Mouse (Mus musculus): ENCODE results near the gene Dppa1. TPM values are rescaled to one million over a fixed set of nuclear protein-coding genes. Genes with fewer than 3 reads are reported as not detected.
A peak's percentile ranks its signal among the peaks of the same experiment; 100 is the strongest.

Dppa1 gene
- polyA plus RNA-seq, 1 experiment: not detected

DNA sequence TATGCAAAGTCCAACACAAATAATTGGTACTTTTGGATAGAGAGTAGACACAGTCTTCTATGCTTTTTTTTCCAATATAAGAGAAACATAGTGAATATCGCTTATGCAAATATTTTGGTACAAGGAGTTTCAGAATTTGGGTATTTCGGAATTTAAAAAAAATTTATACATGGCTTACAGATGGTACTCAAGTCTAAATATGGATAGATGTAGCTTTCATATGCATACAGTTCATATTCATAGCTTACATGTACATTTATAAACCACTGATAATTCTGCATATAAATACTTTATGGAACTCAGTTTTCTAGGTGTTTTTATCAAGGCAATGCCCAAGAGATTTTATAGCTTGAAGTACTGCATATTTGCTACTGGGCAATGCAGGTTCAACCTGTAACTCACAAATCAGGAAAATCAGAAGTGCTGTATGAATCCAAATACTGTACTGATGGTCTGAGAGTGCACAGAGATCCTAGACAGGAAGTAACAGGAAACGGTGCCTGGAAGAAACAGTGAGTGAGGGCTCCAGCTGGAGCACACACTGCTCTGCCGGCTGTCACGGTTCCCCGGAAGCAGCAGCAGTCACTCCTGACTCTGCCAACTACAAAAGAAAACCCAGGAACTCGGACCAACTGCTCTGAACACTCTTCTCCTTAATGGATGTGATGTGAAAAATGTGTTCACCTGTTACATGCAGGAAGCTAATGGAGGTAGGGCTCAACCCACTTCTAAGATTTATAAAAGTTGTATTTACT, 8.5 kb downstream of the Dppa1 start:
- TF ChIP-seq POLR2A (IDR thresholded peaks at IDR 0.05; ENCODE audit: borderline replicate concordance, extremely low read depth, insufficient read depth, insufficient read length, poor library complexity, severe bottlenecking) (no peak), CTCF (IDR thresholded peaks at IDR 0.05; ENCODE audit: borderline replicate concordance, extremely low read depth, insufficient read depth, insufficient read length) (no peak)
- no peak for DNase-seq (ENCODE audit: low read depth)

DNA sequence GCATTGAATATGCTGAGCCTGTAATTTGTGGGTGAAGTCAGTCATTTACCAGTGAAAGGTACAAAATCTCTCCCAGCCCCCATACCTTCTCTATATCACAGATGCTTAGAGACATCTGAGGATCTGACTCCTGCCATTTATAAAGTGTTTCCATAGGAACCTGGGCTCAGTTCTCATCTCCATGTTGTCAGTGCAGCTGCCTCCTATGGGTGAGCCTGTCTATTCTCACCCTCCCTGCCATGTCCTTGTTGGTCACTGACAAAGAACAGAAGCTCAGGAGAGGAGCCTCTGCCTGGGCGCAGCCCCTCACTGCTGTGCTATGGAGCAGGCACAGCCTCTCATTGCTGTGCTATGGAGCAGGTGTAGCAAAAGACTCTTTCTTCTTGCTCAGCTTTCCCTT, 9.1 kb downstream of the Dppa1 start:
- peak; percentile 9 for DNase-seq (ENCODE audit: low read depth)
- TF ChIP-seq CTCF (IDR thresholded peaks at IDR 0.05; ENCODE audit: borderline replicate concordance, extremely low read depth, insufficient read depth, insufficient read length) (no peak), POLR2A (IDR thresholded peaks at IDR 0.05; ENCODE audit: borderline replicate concordance, extremely low read depth, insufficient read depth, insufficient read length, poor library complexity, severe bottlenecking) (no peak)

DNA sequence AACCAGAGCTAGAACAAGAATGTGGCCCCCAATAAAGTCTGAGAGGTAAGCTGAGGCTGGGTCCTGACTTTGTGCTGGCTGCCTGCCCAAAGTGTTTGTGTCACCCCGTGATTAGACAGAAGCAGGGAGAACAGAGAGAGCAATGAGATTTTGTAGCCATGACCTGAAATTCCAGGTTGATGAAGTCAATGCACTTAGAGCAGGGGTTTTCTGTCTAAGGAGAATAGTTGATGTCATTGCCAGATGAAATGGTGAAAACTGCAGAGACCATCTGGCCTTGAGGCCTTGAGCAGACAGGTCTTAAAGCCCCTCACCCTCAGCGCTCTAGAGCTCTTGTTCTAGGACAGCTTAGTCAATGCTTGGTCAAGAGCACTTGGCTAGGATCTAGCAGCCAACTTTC, 36.6 kb downstream of the Dppa1 start:
- TF ChIP-seq POLR2A (IDR thresholded peaks at IDR 0.05; ENCODE audit: borderline replicate concordance, extremely low read depth, insufficient read depth, insufficient read length, poor library complexity, severe bottlenecking) (no peak), CTCF (IDR thresholded peaks at IDR 0.05; ENCODE audit: borderline replicate concordance, extremely low read depth, insufficient read depth, insufficient read length) (no peak)

DNA sequence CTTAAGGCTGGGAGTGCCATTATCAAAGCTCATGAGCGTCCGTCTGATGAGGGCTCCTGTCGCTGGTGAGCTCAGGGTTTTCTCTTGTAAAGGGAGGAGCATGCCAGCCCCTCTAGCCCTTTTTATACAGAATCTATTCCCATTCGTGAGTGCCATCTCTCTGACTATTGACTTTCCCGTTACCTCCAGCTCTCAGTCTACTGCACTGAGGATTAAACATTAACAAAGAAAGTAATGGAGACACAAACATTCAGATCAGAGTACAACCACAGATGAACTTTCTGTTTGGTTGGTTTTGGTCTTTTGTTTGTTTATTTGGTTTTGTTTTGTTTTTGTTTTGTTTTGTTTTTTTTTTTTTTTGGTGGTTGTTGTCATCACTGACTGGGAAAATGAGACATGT, 46.3 kb downstream of the Dppa1 start:
- DNase-seq (ENCODE audit: low read depth): no peak
- TF ChIP-seq POLR2A (IDR thresholded peaks at IDR 0.05; ENCODE audit: borderline replicate concordance, extremely low read depth, insufficient read depth, insufficient read length, poor library complexity, severe bottlenecking) (no peak), CTCF (IDR thresholded peaks at IDR 0.05; ENCODE audit: borderline replicate concordance, extremely low read depth, insufficient read depth, insufficient read length) (no peak)

More for the DNA sequence above, 36.6 kb downstream of the Dppa1 start:
- DNase-seq (ENCODE audit: low read depth): no peak

DNA sequence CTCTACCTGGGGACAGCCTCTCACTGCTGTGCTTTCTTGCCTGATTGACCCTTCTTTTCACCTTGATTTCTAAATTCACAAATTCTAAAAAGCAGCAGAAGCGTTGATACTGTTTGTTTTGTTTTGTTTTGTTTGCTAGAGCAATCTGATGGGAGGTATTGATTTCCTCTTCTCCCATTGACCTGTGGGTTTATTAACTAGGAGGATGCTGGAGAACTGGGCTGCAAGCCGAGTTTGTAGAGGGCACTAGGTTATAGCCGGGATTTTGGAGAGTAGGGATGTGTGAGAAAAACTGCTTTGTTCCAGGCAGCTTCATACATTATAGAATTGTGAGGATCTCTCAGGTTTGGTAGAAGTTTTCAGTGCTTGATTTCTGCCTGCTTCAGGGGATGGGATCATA, 48.6 kb downstream of the Dppa1 start:
- TF ChIP-seq POLR2A (IDR thresholded peaks at IDR 0.05; ENCODE audit: borderline replicate concordance, extremely low read depth, insufficient read depth, insufficient read length, poor library complexity, severe bottlenecking): no peak
- no peak for TF ChIP-seq CTCF (IDR thresholded peaks at IDR 0.05; ENCODE audit: borderline replicate concordance, extremely low read depth, insufficient read depth, insufficient read length)
- no peak for DNase-seq (ENCODE audit: low read depth)

DNA sequence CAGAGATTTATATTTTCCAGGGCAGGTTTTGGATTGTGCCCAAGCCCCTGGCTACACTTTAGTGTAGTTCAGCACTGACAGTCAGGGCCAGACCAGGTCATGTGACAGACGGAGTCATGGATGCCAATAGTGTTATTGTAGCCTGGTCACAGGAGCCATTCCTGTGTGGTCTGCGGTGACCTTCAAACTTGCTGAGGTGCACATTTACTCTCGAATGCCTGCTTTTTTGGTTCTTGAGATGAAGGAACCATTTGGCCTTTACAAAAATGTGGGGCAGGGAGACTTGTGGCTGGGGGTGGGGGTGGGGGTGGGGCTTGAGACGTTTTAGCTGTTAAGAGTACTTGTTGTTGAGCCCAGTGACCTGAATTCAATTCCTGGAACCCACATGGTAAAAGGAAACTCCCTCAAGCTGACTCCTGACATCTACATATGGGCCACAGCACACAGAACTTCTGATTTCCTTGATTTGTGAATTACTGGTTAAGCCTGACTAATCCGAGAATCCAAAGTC, 50.2 kb downstream of the Dppa1 start:
- no peak for DNase-seq (ENCODE audit: low read depth)
- TF ChIP-seq CTCF (IDR thresholded peaks at IDR 0.05; ENCODE audit: borderline replicate concordance, extremely low read depth, insufficient read depth, insufficient read length) (no peak), POLR2A (IDR thresholded peaks at IDR 0.05; ENCODE audit: borderline replicate concordance, extremely low read depth, insufficient read depth, insufficient read length, poor library complexity, severe bottlenecking) (no peak)

DNA sequence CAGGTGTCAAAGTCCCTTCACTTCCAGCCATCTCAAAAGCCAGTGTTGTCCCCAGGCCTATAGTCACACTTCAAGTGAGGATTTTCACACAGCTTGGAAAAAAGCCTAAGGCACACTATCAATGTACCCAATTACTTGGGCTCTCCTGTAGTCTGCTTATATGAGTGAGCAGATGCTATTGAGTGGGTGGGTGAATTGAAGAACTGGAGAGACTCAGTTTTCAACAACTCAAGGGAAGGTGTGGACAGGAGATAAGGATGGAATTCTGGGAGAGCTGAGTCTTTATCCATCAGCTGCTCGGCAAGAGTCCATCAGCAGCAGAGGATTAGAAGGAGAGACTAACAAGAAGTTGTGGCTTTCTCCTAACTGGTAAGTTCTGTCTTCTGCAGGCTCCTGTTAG, 57.7 kb downstream of the Dppa1 start, which contains the start of gene BC053393:
TSS of gene BC053393 (plus strand) at position 210 of the 400 bp plus-strand sequence.
- TF ChIP-seq CTCF (IDR thresholded peaks at IDR 0.05; ENCODE audit: borderline replicate concordance, extremely low read depth, insufficient read depth, insufficient read length) (no peak), POLR2A (IDR thresholded peaks at IDR 0.05; ENCODE audit: borderline replicate concordance, extremely low read depth, insufficient read depth, insufficient read length, poor library complexity, severe bottlenecking) (no peak)
- no peak for DNase-seq (ENCODE audit: low read depth)

DNA sequence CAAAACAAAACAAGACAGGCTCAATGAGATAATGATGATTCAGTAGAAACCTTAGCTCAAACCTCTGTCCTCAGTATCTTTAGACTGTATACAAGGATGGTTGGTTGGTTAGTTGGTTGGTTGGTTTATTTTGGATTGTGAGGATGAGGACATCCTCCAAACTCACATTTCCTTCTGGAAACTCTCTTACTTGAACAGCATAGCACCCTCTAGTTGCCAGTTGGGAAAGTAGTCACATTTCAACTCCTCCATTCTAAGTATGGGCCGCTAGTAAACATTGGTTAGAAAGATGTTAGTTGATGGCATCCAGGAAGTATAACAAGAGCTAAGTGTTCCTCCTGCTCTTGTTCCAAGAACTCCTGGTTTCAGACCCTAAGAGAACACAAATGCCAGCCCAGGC, 60.0 kb downstream of the Dppa1 start:
- no peak for DNase-seq (ENCODE audit: low read depth)
- no peak for TF ChIP-seq CTCF (IDR thresholded peaks at IDR 0.05; ENCODE audit: borderline replicate concordance, extremely low read depth, insufficient read depth, insufficient read length)
- TF ChIP-seq POLR2A (IDR thresholded peaks at IDR 0.05; ENCODE audit: borderline replicate concordance, extremely low read depth, insufficient read depth, insufficient read length, poor library complexity, severe bottlenecking): no peak

DNA sequence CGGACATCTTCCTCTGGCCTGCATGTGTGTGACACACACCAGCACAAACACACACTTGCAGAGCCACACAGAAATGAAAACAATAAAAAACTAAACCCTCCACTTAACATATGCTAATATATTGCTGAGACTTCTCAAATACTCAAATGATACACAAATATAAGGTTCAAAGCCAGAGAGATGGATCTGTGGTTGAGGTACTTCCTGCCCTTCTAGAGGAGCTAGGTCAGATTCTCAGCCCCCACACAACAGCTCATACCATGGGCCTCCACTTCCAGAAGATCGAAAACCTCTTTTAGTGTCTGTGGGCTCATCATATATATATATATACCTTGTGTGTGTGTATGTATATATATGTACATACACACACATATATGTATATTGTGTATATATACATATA, 63.1 kb downstream of the Dppa1 start:
- no peak for DNase-seq (ENCODE audit: low read depth)
- TF ChIP-seq POLR2A (IDR thresholded peaks at IDR 0.05; ENCODE audit: borderline replicate concordance, extremely low read depth, insufficient read depth, insufficient read length, poor library complexity, severe bottlenecking) (no peak), CTCF (IDR thresholded peaks at IDR 0.05; ENCODE audit: borderline replicate concordance, extremely low read depth, insufficient read depth, insufficient read length) (no peak)

DNA sequence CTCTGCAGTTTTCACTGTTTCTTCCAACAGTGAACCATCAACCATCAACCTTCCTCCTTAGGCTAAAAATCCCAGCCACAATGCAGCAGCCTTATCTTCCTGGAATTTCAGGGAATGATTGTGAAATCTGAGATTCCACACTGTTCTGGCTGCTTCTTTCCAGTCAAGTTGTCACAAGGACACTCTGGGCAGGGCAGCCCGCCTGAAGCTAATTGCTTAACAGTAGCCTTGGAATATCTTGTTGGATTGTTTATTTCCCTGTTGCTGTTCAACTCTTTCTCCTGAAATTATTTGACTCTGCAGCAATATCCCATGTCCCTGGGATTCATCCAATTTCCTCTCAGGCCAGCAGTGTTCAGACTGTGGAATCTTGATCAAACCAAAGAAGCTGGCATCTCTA, 64.4 kb downstream of the Dppa1 start:
- no peak for TF ChIP-seq CTCF (IDR thresholded peaks at IDR 0.05; ENCODE audit: borderline replicate concordance, extremely low read depth, insufficient read depth, insufficient read length)
- no peak for TF ChIP-seq POLR2A (IDR thresholded peaks at IDR 0.05; ENCODE audit: borderline replicate concordance, extremely low read depth, insufficient read depth, insufficient read length, poor library complexity, severe bottlenecking)
- no peak for DNase-seq (ENCODE audit: low read depth)

DNA sequence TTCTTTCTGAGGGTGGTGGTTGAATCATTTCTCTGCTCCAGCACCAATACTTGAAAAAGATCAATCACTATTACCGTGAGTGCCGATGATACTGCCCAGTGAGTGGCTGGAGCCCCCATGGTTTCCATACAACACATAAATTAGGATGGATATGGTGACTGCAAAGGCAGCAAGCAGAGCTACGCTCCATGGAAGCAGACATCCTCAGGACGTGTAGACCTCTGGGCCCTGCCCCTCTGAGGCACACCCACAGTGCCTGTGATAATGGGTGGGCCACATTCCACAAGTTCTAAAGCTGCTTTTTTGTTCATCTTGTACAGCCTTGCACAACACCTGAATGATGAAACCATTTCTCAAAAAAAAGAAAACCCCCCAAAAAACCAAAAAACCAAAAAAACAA, 68.0 kb downstream of the Dppa1 start:
- TF ChIP-seq POLR2A (IDR thresholded peaks at IDR 0.05; ENCODE audit: borderline replicate concordance, extremely low read depth, insufficient read depth, insufficient read length, poor library complexity, severe bottlenecking) (no peak), CTCF (IDR thresholded peaks at IDR 0.05; ENCODE audit: borderline replicate concordance, extremely low read depth, insufficient read depth, insufficient read length) (no peak)

More for the DNA sequence above, 68.0 kb downstream of the Dppa1 start:
- no peak for DNase-seq (ENCODE audit: low read depth)

Other genes starting within 250 kb of the Dppa1 start
- 0.04 and 0.05 TPM in 2 replicates for gene Itk, start 239.7 kb downstream of the Dppa1 start, polyA plus RNA-seq (2012; rRNA removed)
- not detected in 2 replicates for gene Fam71b, start 232.7 kb downstream of the Dppa1 start, polyA plus RNA-seq (2012; rRNA removed)
- gene Med7, start 192.3 kb downstream of the Dppa1 start, polyA plus RNA-seq (2012; rRNA removed): 37.1 and 45.2 TPM in 2 replicates
- gene Havcr2, start 174.3 kb downstream of the Dppa1 start, polyA plus RNA-seq (2012; rRNA removed): 0.10 and 0.19 TPM in 2 replicates
- not detected in 2 replicates for gene Gm12169, start 105.0 kb downstream of the Dppa1 start, polyA plus RNA-seq (2012; rRNA removed)
- 0.03 TPM in 1 of 2 replicates, not detected in the other for gene BC053393, start 57.7 kb downstream of the Dppa1 start, polyA plus RNA-seq (2012; rRNA removed)
- 0.20 TPM in 1 of 2 replicates, not detected in the other for gene Timd2, start 77.8 kb upstream of the Dppa1 start, polyA plus RNA-seq (2012; rRNA removed)
- gene Havcr1, start 105.8 kb upstream of the Dppa1 start, polyA plus RNA-seq (2012; rRNA removed): 0.12 TPM in 1 of 2 replicates, not detected in the other
- 0.06 and 0.11 TPM in 2 replicates for gene Timd4, start 181.5 kb upstream of the Dppa1 start, polyA plus RNA-seq (2012; rRNA removed)

Measured in brain, embryonic 14.5 days (tissue).